Mouse (Mus musculus): ENCODE results near the gene Gm21977.
"Not testable (repeated sequence)": the region's sequence is repeated elsewhere in the genome, so short reads cannot be mapped to it uniquely, and the experiment has no call there.

The Gm21977 gene

GRCm38 (mm10) chr14:42853377-42853776, at the start of gene Gm21977:
Gm21977 (minus strand) TSS chr14:42853477.
- not testable (repeated sequence) for DNase-seq

All from thymus, postnatal 14 days (tissue).